Mouse (Mus musculus): ENCODE data around the gene Mpp5. TPM values are rescaled to one million over a fixed set of nuclear protein-coding genes. Genes with fewer than 3 reads are reported as not detected.

The Mpp5 gene
- total RNA-seq, 1 experiment from 2014 or later = 32.3 TPM

- DNase-seq = no peak
These were observed 99.5 kb downstream of the Mpp5 start for GRCm38 (mm10) chr12:78848246-78848645.

- DNase-seq = no peak
These were observed 112.3 kb downstream of the Mpp5 start for GRCm38 (mm10) chr12:78860921-78861495.

GRCm38 (mm10) chr12:78861496-78862253 lies 113.0 kb downstream of the Mpp5 start, which contains the start of the genes Atp6v1d and Eif2s1:
Atp6v1d (minus strand) TSS chr12:78861638.
Eif2s1 (plus strand) TSS chr12:78861819.
- peak; percentile 96 for DNase-seq

- no peak for DNase-seq
These were observed 113.6 kb downstream of the Mpp5 start for GRCm38 (mm10) chr12:78862254-78862730.

GRCm38 (mm10) chr12:78865434-78865833 lies 116.7 kb downstream of the Mpp5 start:
- no peak for DNase-seq

GRCm38 (mm10) chr12:78868115-78868514 lies 119.4 kb downstream of the Mpp5 start:
- no peak for DNase-seq

DNA sequence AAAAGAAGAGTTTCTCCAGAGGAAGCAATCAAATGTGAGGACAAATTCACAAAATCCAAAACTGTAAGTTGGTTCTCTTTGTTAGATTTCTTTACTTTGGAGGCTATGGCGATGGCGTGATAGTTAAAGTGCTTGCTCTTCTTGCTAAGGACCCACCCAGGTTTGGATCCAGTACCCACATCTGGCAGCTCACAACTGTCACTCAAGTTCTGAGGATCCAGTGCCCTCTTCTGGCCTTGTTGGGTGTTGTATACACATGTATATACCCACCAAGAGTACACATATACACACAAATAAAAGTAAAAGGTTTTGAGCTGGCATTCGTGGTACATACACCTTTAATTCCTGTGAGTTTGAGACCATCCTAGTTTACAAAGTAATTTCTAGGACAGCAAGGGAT lies 125.9 kb downstream of the Mpp5 start:
- no peak for DNase-seq

DNA sequence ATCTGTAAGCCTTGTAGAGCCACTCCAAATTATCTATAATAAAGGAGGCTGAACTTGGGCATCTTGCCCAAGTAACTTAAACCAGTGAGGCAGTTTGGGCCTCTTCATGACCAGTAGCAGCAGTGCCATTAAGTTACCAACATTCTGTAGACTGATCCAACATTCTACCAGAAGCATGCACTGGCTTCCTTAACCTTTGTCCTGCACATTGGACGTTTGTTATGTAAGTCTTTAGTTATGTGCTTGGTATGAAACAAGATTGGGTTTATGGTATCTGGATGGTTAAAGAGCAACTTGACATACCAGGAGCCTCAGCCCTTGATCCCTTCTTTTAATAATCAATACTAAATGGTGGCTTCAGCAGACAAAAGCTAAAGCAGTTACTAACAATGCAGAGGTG lies 141.4 kb downstream of the Mpp5 start:
- no peak for DNase-seq

Other genes with a start within 250 kb of the Mpp5 start
- 0.39 and 0.52 TPM in 2 replicates for gene Fam71d, start 57.4 kb upstream of the Mpp5 start, total RNA-seq (2021)
- 71.8 and 76.4 TPM in 2 replicates for gene Atp6v1d, start 112.7 kb downstream of the Mpp5 start, total RNA-seq (2021)
- gene Eif2s1, start 112.9 kb downstream of the Mpp5 start, total RNA-seq (2021) = 88.3 and 95.0 TPM in 2 replicates
- gene Plek2, start 158.1 kb downstream of the Mpp5 start, total RNA-seq (2021) = not detected in 2 replicates